Mouse (Mus musculus): Measurements from ENCODE around the gene Mrpl17.
"Not testable (repeated sequence)": the region's sequence is repeated elsewhere in the genome, so short reads cannot be mapped to it uniquely, and the experiment has no call there.

GRCm38 (mm10) chr7:105855718-105856560, 45.0 kb upstream of the Mrpl17 start:
- not testable (repeated sequence) for TF ChIP-seq CTCF (IDR thresholded peaks at IDR 0.05; ENCODE audit: borderline replicate concordance, control insufficient read depth, extremely low read depth, insufficient read depth, low read length, poor library complexity); POLR2A (IDR thresholded peaks at IDR 0.05; ENCODE audit: control insufficient read depth, extremely low read depth, insufficient read depth, low read length, poor library complexity)
